Comparison of ENCODE assay signal across 10 mouse cellular contexts in the genomic region with DNA sequence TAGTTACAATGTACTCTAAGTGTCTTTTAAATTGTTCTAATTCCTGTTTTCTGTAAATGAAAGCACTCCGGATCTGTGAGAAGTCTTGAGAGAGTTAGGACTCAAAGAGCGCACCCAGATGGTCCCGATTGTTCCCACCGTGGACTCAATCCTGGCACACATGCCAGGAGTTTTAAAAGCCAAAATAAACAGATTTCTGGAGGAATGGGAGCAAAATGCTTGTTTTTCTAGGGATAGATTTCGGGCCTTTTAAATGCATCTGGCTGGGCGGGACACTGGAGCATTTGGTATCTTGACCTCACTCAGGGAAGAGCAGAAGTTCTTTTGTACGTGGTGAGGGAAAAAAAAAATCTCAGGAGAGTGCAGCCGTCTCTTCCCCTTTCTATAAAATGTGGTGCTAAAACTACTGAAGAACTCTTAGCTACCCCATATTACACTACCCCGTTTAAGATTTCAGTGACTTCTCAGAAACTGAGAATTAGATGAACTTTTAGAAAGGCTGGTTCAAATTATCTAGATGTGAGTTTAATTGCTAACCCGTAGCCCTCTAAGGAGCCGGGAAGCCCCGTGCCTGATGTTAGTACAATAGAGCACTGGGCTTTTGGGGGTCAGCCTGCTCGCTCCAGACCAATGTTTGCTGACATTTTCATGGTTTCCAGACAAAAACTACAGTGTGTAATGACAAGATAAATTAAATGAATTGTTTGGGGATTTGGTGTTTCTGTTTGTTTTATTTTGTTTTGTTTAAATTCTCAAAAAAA.
A peak's percentile ranks its signal among the peaks of the same experiment; 100 is the strongest.
DNase-seq lines count a peak whose midpoint lies in the region; ATAC-seq and TF ChIP-seq lines count a peak whose summit lies in the region.
"Had no signal": no experiment of that assay in that cellular context is flagged by ENCODE, and none has a peak within 500 bp of the region (broad histone marks: within the 10 kb centered on the region; RNA-seq: fewer than 3 reads in every experiment).

No protein-coding gene starts in this region.

- no peak for TF ChIP-seq CTCF in hindbrain, postnatal 0 days (IDR thresholded peaks at IDR 0.05; ENCODE audit: low read depth)

- peaks cover 32% of the 10 kb centered on the region for H3K36me3 ChIP-seq in hindbrain, embryonic 12.5 days
- peaks cover 8% of the 10 kb centered on the region; the same call in 1 of the 2 replicates for H3K36me3 ChIP-seq in hindbrain, postnatal 0 days (ENCODE audit: insufficient read depth, low read length)
- peaks cover 30% of the 10 kb centered on the region for H3K36me3 ChIP-seq in limb, embryonic 14.5 days (ENCODE audit: control insufficient read depth, insufficient read depth, low read length)

- TF ChIP-seq POLR2A in limb, embryonic 14.5 days (IDR thresholded peaks at IDR 0.05; ENCODE audit: borderline replicate concordance, extremely low read depth, insufficient read depth, insufficient read length) = no peak

- no peaks in the 10 kb centered on the region for H3K27me3 ChIP-seq in hindbrain, embryonic 12.5 days
- no peaks in the 10 kb centered on the region for H3K27me3 ChIP-seq in hindbrain, postnatal 0 days (ENCODE audit: insufficient read depth, low read length)
- H3K27me3 ChIP-seq in limb, embryonic 14.5 days (ENCODE audit: control insufficient read depth, insufficient read depth, low read length) = no peaks in the 10 kb centered on the region

- no peak for ATAC-seq in hindbrain, embryonic 12.5 days (ENCODE audit: low FRiP score)
- ATAC-seq in hindbrain, postnatal 0 days = no peak
- no peak for ATAC-seq in limb, embryonic 14.5 days (ENCODE audit: low FRiP score, low read depth)

- no peak overlapping the region for H3K9ac ChIP-seq in hindbrain, embryonic 12.5 days
- H3K9ac ChIP-seq in hindbrain, postnatal 0 days (replicated peaks; ENCODE audit: low read length) = no peak overlapping the region
- peak overlapping the region; percentile 13 for H3K9ac ChIP-seq in limb, embryonic 14.5 days (ENCODE audit: low read depth, low read length, severe bottlenecking)

- H3K4me2 ChIP-seq in hindbrain, embryonic 12.5 days (replicated peaks) = peak overlapping the region; percentile 34
- no peak overlapping the region for H3K4me2 ChIP-seq in hindbrain, postnatal 0 days (ENCODE audit: low read depth, low read length)
- peak overlapping the region; percentile 43 for H3K4me2 ChIP-seq in limb, embryonic 14.5 days (replicated peaks; ENCODE audit: low read depth, low read length, severe bottlenecking)

- H3K9me3 ChIP-seq in hindbrain, embryonic 12.5 days (replicated peaks) = no peaks in the 10 kb centered on the region
- H3K9me3 ChIP-seq in hindbrain, postnatal 0 days (ENCODE audit: low read length) = no peaks in the 10 kb centered on the region
- no peaks in the 10 kb centered on the region for H3K9me3 ChIP-seq in limb, embryonic 14.5 days (ENCODE audit: control insufficient read depth, low read length)

- DNase-seq in hindbrain, postnatal 0 days (ENCODE audit: low spot score) = no peak
- peak; percentile 23 for DNase-seq in ZHBTc4 (ENCODE audit: low read depth, low spot score)
- peak; percentile 24 for DNase-seq in embryo, embryonic 11.5 days (ENCODE audit: low read depth, low spot score)
- peak; percentile 49 for DNase-seq in limb, embryonic 14.5 days (ENCODE audit: low spot score)
- DNase-seq in layer of hippocampus, adult 9-10 months (ENCODE audit: low spot score) = no peak
- DNase-seq in right cerebral cortex, adult 18-20 months = no peak
- DNase-seq: adrenal gland, postnatal 36 days; gastrocnemius, postnatal 36 days; liver had no signal

- H3K27ac ChIP-seq in hindbrain, embryonic 12.5 days = no peak overlapping the region; the same call in 1 of the 2 replicates
- no peak overlapping the region for H3K27ac ChIP-seq in hindbrain, postnatal 0 days
- H3K27ac ChIP-seq in limb, embryonic 14.5 days (replicated peaks; ENCODE audit: low read depth, low read length) = no peak overlapping the region

- 6% methylated on average over 13 of the region's 13 CpGs for WGBS in hindbrain, embryonic 12.5 days
- WGBS in hindbrain, postnatal 0 days = 28% methylated on average over 13 of the region's 13 CpGs
- WGBS in limb, embryonic 14.5 days = 11% methylated on average over 13 of the region's 13 CpGs

- H3K4me3 ChIP-seq in hindbrain, embryonic 12.5 days = no peak overlapping the region
- H3K4me3 ChIP-seq in hindbrain, postnatal 0 days (ENCODE audit: low read length) = no peak overlapping the region
- peak overlapping the region; percentile 32 for H3K4me3 ChIP-seq in limb, embryonic 14.5 days (replicated peaks; ENCODE audit: low read length)

- H3K4me1 ChIP-seq in hindbrain, embryonic 12.5 days = peaks cover 14% of the 10 kb centered on the region; the same call in 1 of the 2 replicates
- H3K4me1 ChIP-seq in hindbrain, postnatal 0 days (ENCODE audit: insufficient read depth, low read length) = no peaks in the 10 kb centered on the region
- peaks cover 17% of the 10 kb centered on the region for H3K4me1 ChIP-seq in limb, embryonic 14.5 days (ENCODE audit: control insufficient read depth, insufficient read depth, low read length)

Comparison
In these comparisons a context has a peak if more than half of its experiments do, and no peak if none do; other contexts are left out.
1. DNase-seq: peak in ZHBTc4 (single experiment), embryo, embryonic 11.5 days (single experiment) and limb, embryonic 14.5 days (single experiment); none in hindbrain, postnatal 0 days (single experiment), layer of hippocampus, adult 9-10 months (single experiment) and right cerebral cortex, adult 18-20 months (single experiment).